Mouse (Mus musculus) thymus, postnatal 36 days (tissue): ENCODE data around the gene Slc16a5.

Source experiments
- DNase-seq, 2 experiments: peaks; one replicate each; pipeline ENCODE4 v3.0.0; 2022; ENCODE audit warnings: mixed read lengths in 2 of 2

The Slc16a5 gene

GRCm38 (mm10) chr11:115462243-115462891 is at the start of gene Slc16a5:
Slc16a5 (plus strand) TSS chr11:115462474.
- peak; percentile 83 to 89 for DNase-seq

GRCm38 (mm10) chr11:115419531-115420237 is 42.6 kb upstream of the Slc16a5 start, which contains the start of the genes Atp5h and Kctd2:
Atp5h (minus strand) TSS chr11:115419962.
Kctd2 (plus strand) TSS chr11:115420128.
- peak; percentile 92 to 96 for DNase-seq

- DNase-seq: peak; percentile 65 to 74
Measured at GRCm38 (mm10) chr11:115420336-115421190, 41.7 kb upstream of the Slc16a5 start.

GRCm38 (mm10) chr11:115421328-115421727 is 40.9 kb upstream of the Slc16a5 start:
- DNase-seq: no peak

GRCm38 (mm10) chr11:115421972-115422371 is 40.3 kb upstream of the Slc16a5 start:
- DNase-seq: peak in 1 of 2 experiments; percentile 47

GRCm38 (mm10) chr11:115423091-115423490 is 39.2 kb upstream of the Slc16a5 start:
- DNase-seq: no peak

- peak; percentile 50 to 59 for DNase-seq
Measured at GRCm38 (mm10) chr11:115424666-115425065, 37.6 kb upstream of the Slc16a5 start.

GRCm38 (mm10) chr11:115425671-115426070 is 36.6 kb upstream of the Slc16a5 start:
- peak in 1 of 2 experiments; percentile 71 for DNase-seq

GRCm38 (mm10) chr11:115427482-115428331 is 34.6 kb upstream of the Slc16a5 start:
- DNase-seq: peak; percentile 75 to 80

- no peak for DNase-seq
Measured at GRCm38 (mm10) chr11:115429307-115429706, 33.0 kb upstream of the Slc16a5 start.

GRCm38 (mm10) chr11:115430561-115430960 is 31.7 kb upstream of the Slc16a5 start:
- no peak for DNase-seq

GRCm38 (mm10) chr11:115432814-115433213 is 29.5 kb upstream of the Slc16a5 start:
- DNase-seq: no peak

- DNase-seq: no peak
Measured at GRCm38 (mm10) chr11:115433342-115433741, 28.9 kb upstream of the Slc16a5 start.

- DNase-seq: peak in 1 of 2 experiments; percentile 31
Measured at GRCm38 (mm10) chr11:115435596-115436337, 26.5 kb upstream of the Slc16a5 start.

- DNase-seq: no peak
Measured at GRCm38 (mm10) chr11:115437571-115438122, 24.6 kb upstream of the Slc16a5 start.

- DNase-seq: no peak
Measured at GRCm38 (mm10) chr11:115439326-115439725, 22.9 kb upstream of the Slc16a5 start.

GRCm38 (mm10) chr11:115439906-115440595 is 22.2 kb upstream of the Slc16a5 start, which contains the start of gene Trim80:
Trim80 (plus strand) TSS chr11:115440545.
- no peak for DNase-seq

GRCm38 (mm10) chr11:115441417-115441816 is 20.9 kb upstream of the Slc16a5 start:
- DNase-seq: peak in 1 of 2 experiments; percentile 68

GRCm38 (mm10) chr11:115446906-115447305 is 15.4 kb upstream of the Slc16a5 start:
- DNase-seq: no peak

GRCm38 (mm10) chr11:115447321-115447885 is 14.9 kb upstream of the Slc16a5 start:
- no peak for DNase-seq
